13 mouse cellular contexts compared by ENCODE assay signal in the genomic region with DNA sequence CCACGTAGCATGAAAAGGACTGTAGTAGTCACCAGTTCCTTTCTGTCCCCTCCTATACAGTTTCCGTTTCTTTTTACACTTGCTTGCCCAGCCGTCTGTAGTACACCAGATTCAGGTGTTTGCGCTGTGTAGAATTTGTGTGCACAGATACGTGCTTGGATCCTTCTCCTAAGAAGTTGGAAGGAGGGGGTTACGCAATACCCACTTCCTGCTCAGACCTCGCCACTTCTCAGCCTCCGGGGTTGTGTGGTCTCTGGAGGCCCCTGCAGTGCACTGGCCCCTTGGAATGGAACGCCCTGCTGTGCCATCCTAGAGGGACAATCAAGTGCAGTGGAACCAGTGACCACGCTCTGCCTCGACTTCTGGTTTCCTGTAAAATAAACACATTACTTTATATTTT. TPM values are rescaled to one million over a fixed set of nuclear protein-coding genes. Genes with fewer than 3 reads are reported as not detected.
DNase-seq lines count a peak whose midpoint lies in the region; ATAC-seq lines count a peak whose summit lies in the region.
"Had no signal": no experiment of that assay in that cellular context is flagged by ENCODE, and none has a peak within 500 bp of the region (broad histone marks: within the 10 kb centered on the region; RNA-seq: fewer than 3 reads in every experiment).

No protein-coding gene starts in this region.

- H3K9ac ChIP-seq in liver, embryonic 12.5 days = 0 out of 2 replicates have a peak overlapping the region, but pooled peaks have one; percentile 4
- H3K9ac ChIP-seq in midbrain, embryonic 15.5 days = no peak overlapping the region
- H3K9ac ChIP-seq: hindbrain, embryonic 15.5 days had no signal

- ATAC-seq in liver, embryonic 12.5 days = no peak
- no peak for ATAC-seq in midbrain, embryonic 15.5 days (replicated peaks)

- 29% methylated on average over 11 of the region's 11 CpGs for WGBS in liver, embryonic 12.5 days (ENCODE audit: insufficient replicate concordance)
- 78% methylated on average over 11 of the region's 11 CpGs for WGBS in forebrain, embryonic 10.5 days
- WGBS in midbrain, embryonic 15.5 days = 75% methylated on average over 11 of the region's 11 CpGs

- DNase-seq in lung, adult 18-20 months = peak; percentile 7 to 28
- DNase-seq in lung, postnatal 10 days = no peak
- peak; percentile 10 to 18 for DNase-seq in thymus, postnatal 36 days
- DNase-seq in forebrain, embryonic 10.5 days (ENCODE audit: extremely low spot score, low spot score) = no peak
- DNase-seq in spleen, postnatal 4 days (ENCODE audit: low spot score in 2 of 2) = no peak
- DNase-seq: adrenal gland, adult 2 months; spleen, adult 18-20 months had no signal

- H3K4me1 ChIP-seq in liver, embryonic 12.5 days = peaks cover 47% of the 10 kb centered on the region
- peaks cover 58% of the 10 kb centered on the region for H3K4me1 ChIP-seq in megakaryocyte, embryonic 14.5 days
- H3K4me1 ChIP-seq in forebrain, embryonic 10.5 days = no peaks in the 10 kb centered on the region
- no peaks in the 10 kb centered on the region for H3K4me1 ChIP-seq in midbrain, embryonic 15.5 days
- H3K4me1 ChIP-seq: hindbrain, embryonic 15.5 days had no signal

- H3K36me3 ChIP-seq in liver, embryonic 12.5 days = no peaks in the 10 kb centered on the region
- no peaks in the 10 kb centered on the region for H3K36me3 ChIP-seq in megakaryocyte, embryonic 14.5 days (replicated peaks; ENCODE audit: low read length)
- peaks cover 71% of the 10 kb centered on the region for H3K36me3 ChIP-seq in forebrain, embryonic 10.5 days (replicated peaks)
- H3K36me3 ChIP-seq in midbrain, embryonic 15.5 days (replicated peaks) = peaks cover 23% of the 10 kb centered on the region; the same call in 1 of the 2 replicates

- H3K27me3 ChIP-seq in liver, embryonic 12.5 days (replicated peaks) = no peaks in the 10 kb centered on the region; the same call in 1 of the 2 replicates
- H3K27me3 ChIP-seq in megakaryocyte, embryonic 14.5 days (replicated peaks) = no peaks in the 10 kb centered on the region
- H3K27me3 ChIP-seq in forebrain, embryonic 10.5 days (ENCODE audit: poor library complexity, severe bottlenecking) = no peaks in the 10 kb centered on the region
- H3K27me3 ChIP-seq in midbrain, embryonic 15.5 days (replicated peaks) = no peaks in the 10 kb centered on the region
- H3K27me3 ChIP-seq: hindbrain, embryonic 15.5 days had no signal

- H3K4me3 ChIP-seq in liver, embryonic 12.5 days = no peak overlapping the region
- peak overlapping the region; percentile 88 for H3K4me3 ChIP-seq in megakaryocyte, embryonic 14.5 days (replicated peaks)
- no peak overlapping the region for H3K4me3 ChIP-seq in forebrain, embryonic 10.5 days
- H3K4me3 ChIP-seq in midbrain, embryonic 15.5 days = no peak overlapping the region
- H3K4me3 ChIP-seq: hindbrain, embryonic 15.5 days had no signal

- H3K27ac ChIP-seq in liver, embryonic 12.5 days = no peak overlapping the region
- H3K27ac ChIP-seq in forebrain, embryonic 10.5 days = no peak overlapping the region
- no peak overlapping the region for H3K27ac ChIP-seq in midbrain, embryonic 15.5 days
- H3K27ac ChIP-seq: hindbrain, embryonic 15.5 days had no signal

- peak overlapping the region; percentile 28 for H3K4me2 ChIP-seq in liver, embryonic 12.5 days
- H3K4me2 ChIP-seq in midbrain, embryonic 15.5 days = no peak overlapping the region
- H3K4me2 ChIP-seq: heart, embryonic 11.5 days; hindbrain, embryonic 15.5 days had no signal

- no peaks in the 10 kb centered on the region for H3K9me3 ChIP-seq in liver, embryonic 12.5 days (replicated peaks)
- no peaks in the 10 kb centered on the region for H3K9me3 ChIP-seq in megakaryocyte, embryonic 14.5 days
- H3K9me3 ChIP-seq in forebrain, embryonic 10.5 days = no peaks in the 10 kb centered on the region
- H3K9me3 ChIP-seq in midbrain, embryonic 15.5 days = no peaks in the 10 kb centered on the region
- H3K9me3 ChIP-seq: hindbrain, embryonic 15.5 days had no signal

RNA-seq across cellular contexts. Expression of a gene that starts 16.3 kb away (rescaled TPM):
- polyA plus RNA-seq in liver, embryonic 12.5 days (2016; fragmentation: Nextera tagmentation; extraction: Ambion mirVana) = 0.12 TPM in 1 of 2 replicates, not detected in the other
- polyA plus RNA-seq in megakaryocyte, embryonic 14.5 days (2012; ENCODE audit: insufficient read depth, low replicate concordance) = not detected in 2 replicates
- 1.5 and 1.7 TPM in 2 replicates for polyA plus RNA-seq in forebrain, embryonic 10.5 days (2016; fragmentation: Nextera tagmentation; extraction: Ambion mirVana)
- polyA plus RNA-seq in midbrain, embryonic 15.5 days (2015; fragmentation: Nextera tagmentation; extraction: Ambion mirVana) = 12.6 and 13.7 TPM in 2 replicates
- polyA plus RNA-seq: liver, adult 2 months had no signal

Comparison
In these comparisons a context has a peak if more than half of its experiments do, and no peak if none do; other contexts are left out.
1. DNase-seq: peak in lung, adult 18-20 months (2 of 2) and thymus, postnatal 36 days (2 of 2); none in lung, postnatal 10 days (single experiment), forebrain, embryonic 10.5 days (single experiment) and spleen, postnatal 4 days (0 of 2).